Mouse (Mus musculus): ENCODE results near the gene Lepr.
A peak's percentile ranks its signal among the peaks of the same experiment; 100 is the strongest.

Gene Lepr

DNA sequence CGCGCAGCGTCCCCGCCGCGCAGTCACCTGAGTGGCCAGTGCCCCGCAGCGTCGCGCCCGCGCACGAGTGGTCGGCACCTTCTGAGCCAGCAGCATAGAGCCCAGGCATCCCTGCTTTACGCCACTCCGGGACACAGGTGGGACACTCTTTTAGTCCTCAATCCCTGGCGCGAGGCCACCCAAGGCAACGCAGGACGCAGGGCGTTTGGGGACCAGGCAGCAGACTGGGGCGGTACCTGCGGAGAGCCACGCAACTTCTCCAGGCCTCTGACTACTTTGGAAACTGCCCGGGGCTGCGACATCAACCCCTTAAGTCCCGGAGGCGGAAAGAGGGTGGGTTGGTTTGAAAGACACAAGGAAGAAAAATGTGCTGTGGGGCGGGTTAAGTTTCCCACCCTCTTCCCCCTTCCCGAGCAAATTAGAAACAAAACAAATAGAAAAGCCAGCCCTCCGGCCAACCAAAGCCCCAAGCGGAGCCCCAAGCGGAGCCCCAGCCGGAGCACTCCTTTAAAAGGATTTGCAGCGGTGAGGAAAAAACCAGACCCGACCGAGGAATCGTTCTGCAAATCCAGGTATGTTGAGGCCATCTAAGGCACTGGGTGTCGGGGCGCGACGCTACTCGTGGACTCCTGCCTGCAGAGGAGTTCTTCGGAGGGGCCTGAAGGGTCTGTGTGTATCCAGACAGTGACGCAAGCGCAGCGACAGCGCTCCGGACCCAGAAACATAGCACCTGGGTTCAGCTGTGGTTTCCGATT lies at the start of gene Lepr:
TSS of gene Lepr (plus strand) at position 38 of the 755 bp plus-strand sequence.
- DNase-seq (ENCODE audit: low spot score): peak; percentile 39

DNA sequence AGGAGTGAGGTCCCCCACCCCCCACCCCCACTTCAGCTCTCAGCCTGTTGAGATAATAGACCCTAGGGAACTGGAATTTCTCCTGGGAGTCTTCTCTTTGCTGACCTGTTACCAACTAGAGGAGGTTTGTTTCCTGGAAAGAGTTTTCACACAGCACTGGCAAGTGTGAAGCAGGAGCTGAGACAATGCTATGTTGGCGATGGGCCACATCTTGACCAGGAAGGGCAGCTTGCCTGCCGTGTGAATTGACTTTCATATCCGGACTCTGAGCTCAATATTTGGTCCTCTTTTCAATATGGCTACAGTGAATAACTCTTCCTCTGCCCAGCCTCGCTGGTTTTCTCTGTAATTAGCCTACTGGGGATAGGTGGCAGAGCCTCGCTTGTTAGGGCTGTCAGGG lies 48.0 kb upstream of the Lepr start:
- DNase-seq (ENCODE audit: low spot score): no peak

DNA sequence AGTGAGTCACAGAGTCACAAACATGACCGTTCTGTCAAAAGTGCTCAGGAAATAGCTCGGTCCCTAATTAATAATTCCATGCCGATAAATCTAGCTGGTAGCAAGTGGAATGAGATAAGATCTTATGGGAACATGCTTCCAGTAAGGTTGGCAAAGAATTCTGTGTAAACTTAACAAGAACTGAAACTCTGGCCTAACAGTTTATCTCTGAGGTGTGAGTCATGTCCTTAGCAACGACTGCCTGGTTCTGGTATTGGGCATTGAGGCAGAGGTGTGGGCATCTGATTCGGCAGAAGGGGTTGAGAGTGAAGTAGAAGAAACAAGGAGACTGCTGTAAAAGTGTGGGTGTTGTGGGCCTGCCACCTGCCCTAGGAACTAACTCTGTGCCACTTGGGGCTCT lies 47.4 kb upstream of the Lepr start:
- DNase-seq (ENCODE audit: low spot score): no peak

DNA sequence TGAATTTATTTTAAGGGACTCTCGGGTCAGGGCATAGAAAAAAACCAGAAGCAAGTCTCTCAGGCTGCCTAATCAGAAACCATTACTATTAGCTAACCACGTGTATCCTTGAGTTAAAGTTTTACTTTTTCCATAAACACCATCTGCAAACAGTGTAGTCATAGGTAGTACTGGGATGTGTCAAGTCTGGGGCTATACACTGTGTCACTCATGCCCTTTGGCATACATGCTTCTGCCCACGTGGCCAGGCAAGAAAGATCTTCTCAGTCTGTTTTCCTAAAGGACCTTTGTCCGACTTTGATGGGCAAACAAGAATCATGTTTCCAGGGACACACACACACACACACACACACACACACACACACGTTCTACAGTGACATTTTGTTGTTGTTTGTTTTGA lies 42.4 kb upstream of the Lepr start:
- DNase-seq (ENCODE audit: low spot score): no peak

DNA sequence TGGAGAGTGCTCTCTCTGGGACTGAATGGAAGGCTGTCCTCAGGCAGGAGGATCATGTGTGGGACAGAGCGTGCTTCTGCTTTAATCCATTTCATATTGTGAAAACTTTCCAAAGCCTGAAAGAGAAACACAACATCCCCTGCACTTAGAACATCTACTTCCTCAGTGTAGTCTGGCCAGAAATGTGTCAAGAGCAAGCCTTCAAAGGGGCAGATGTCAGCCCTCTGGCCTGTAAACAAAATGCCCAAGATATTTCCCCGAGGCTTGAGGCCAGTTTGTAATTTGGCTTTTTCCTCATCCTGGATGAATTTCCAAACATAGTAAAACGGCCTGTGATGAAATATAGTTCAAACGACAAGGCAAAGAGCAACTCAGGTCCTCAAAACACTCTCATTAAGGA lies 41.5 kb upstream of the Lepr start:
- no peak for DNase-seq (ENCODE audit: low spot score)

DNA sequence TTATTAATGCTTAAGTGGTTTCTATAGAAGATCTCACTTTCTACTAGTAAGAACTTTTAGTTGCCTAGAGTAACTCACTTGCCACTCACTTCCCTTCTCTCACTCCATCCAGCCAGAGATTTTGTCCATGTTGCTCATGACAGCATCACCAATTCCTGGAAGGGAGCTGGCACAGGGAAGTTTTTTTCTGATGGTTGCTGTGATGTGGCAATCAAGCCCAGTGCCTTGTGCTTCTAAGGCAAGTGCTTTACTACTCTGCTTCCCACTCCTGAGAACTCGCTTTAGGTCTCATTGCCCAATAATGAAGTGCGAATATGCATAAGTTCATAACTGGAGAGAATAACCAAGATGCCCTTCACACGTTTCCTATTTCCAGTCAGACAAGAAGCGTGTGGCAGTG lies 34.6 kb upstream of the Lepr start:
- no peak for DNase-seq (ENCODE audit: low spot score)

DNA sequence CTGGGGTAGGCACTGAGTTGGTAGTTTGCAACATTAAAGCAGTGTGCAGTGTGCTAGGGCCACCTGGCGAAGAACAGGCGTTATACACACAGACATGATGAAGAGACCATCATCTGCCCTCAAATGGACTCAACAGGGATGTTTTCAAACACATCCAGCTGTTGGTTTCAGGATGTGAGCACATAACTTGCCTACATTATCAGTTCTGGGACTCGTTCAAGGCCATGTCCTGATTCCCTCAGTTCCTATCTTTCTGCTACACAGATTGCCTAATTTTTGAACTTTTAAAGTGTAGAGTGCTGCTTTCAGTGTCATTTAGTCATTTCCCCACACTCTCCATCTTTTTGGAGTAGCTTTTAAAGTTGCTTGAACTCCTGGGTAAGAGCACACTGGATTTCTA lies 34.1 kb upstream of the Lepr start:
- no peak for DNase-seq (ENCODE audit: low spot score)

DNA sequence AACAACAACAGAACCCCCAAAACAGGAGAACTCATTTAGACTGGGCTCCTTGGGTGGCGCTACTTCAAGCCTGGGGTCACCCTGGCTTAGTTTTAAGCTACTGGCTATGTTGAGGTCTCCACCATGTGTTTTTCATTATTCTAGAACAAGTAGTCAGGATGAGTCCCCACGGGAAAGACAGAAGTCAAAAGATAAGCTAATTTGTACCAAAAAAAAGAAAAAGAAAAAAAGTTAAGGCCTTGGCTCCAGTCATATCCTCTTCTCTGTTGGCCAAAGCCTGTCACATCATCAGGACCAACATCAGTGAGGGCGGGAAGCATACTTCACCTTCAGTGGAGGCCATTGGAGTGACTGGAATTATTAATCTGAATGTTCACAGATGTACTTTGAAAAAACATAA lies 32.4 kb upstream of the Lepr start:
- no peak for DNase-seq (ENCODE audit: low spot score)

DNA sequence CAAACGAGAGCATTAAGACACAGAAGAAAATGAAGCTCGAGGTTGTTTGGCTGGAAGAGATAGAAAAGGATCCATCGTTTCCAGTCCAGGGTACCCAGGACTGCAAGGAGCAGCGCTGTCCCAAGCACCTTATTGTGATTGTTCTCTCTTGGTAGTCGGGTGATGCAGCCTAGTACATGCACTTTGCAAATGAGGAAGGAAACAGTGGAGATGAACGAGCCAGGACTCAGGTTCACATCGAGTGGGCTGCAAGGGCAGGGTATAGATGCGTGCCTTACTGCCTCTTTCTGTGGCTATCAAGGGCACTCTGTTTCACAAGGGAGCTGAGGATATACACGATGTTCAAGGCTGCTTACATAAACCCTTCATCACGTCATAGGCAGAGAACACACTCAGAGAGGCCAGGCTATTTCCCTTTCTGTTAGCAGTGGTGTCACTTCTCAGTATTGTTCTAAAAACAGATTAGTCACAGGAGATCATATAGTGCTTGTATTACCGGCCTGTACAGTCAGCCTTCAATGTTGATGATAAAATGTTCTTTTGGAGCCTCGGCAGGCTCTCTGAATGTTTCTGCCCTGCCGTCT lies 30.9 kb upstream of the Lepr start:
- no peak for DNase-seq (ENCODE audit: low spot score)

DNA sequence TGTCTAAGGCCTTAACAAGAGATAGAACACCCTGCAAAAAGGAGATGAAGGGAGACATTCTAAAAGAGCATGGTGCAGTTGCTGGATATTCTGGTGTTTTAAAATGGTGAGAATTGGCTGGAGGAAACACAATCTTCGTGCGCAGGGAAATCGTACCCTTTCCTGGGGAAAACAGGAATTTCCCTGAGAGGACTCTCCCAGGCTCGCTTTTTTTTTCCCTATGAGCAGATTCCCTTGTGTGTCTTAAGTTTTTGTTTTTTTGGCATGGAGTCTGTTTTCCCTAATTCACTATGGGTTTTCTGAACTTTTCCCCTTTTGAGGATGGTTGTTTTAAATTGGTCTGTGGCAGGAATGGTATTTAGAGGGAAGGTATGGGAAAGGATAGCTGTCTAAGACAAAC lies 28.0 kb upstream of the Lepr start:
- no peak for DNase-seq (ENCODE audit: low spot score)

DNA sequence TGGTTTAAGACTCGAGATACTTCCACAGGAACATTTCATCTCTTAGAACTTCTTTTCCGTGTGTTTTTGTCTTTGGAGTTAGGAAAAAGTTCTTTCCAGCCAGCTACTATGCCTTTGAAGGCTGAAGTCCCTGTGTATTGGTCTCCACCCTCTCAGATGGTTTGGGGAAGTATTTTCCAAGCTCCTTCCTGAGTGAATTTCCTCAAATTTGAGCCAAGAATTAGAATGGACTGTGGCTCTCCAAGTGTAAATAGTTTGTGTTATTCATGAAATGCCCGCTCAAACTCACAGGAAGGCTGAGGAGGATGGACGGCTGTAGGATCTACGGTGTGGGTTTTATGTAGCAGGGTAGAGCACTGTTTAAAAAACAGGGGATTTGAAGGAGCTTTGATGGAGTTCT lies 27.6 kb upstream of the Lepr start:
- DNase-seq (ENCODE audit: low spot score): no peak

DNA sequence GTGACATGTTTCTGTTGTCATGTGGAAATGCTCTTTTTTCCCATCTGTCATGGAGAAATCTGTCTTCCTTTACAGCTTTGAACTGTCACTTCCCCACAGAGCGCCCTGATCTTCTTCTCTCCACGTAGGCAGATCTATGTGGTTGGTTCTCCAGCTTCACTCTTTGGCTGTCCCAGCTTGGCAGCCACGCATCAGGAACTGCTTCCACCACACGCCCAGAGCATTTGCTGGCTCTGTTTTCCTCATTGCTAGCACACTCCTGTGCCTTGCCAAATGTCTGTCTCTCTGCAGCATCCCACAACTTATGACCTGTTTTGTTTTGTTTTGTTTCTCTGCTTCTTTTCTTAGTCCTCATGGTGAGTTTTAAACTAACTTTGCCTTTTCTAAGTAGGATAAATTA lies 24.3 kb upstream of the Lepr start:
- DNase-seq (ENCODE audit: low spot score): no peak

DNA sequence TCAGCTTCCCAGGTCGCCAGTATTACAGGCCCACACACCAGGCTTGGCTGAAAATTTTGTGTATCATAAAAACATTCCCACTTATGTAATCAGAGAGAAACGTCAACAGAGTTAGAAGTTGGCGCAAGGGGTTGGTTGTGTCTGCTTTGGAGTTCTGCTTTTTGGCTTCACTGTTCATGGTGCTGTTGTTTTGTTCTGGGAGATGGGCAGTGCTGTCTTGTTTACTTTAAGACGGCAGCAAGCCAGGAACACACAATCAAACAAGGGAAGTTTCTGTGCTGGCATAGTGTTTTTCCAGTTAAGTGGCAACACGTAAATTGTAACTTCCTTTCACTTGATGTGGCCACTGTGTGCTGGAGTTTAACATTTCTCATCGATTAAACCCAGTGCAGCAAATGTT lies 22.7 kb upstream of the Lepr start:
- no peak for DNase-seq (ENCODE audit: low spot score)

DNA sequence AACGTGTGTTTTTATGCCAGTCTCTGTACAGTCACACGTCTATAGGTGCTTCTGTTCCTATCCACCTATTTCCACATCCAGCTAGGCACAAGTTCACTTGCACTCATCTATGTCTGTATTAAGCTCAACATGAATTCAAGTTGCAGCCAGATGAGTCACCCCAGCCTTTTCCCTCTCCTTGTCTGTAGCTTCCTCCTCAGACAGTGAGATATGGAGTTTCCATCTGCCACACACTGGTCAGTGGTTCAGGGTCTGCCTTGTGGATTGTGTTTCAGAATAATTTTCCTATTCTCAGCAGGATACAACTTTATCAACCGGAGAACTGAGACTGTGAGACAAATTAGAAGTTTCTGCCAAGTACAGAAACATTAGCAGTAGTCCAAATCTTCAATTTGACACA lies 20.0 kb upstream of the Lepr start:
- no peak for DNase-seq (ENCODE audit: low spot score)

DNA sequence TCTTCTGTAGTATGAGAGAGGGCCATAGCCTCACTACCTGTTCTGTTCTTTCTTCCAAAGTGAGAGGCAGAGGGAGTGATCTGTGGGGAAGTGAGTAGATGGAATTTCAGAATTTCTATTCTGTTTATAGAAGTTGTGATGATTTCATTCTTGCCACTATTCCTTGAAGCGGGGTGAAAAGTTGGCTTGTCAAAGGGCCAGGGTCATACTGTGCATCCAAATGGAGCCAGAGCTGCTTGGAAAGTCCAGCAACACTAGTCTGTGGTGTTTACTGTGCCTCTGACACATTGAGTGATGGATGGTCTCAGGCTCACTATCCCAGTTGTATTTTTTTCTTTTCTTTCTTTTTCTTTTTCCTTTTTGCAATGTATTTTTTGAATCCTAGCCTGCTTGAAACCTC lies 17.8 kb upstream of the Lepr start:
- no peak for DNase-seq (ENCODE audit: low spot score)

DNA sequence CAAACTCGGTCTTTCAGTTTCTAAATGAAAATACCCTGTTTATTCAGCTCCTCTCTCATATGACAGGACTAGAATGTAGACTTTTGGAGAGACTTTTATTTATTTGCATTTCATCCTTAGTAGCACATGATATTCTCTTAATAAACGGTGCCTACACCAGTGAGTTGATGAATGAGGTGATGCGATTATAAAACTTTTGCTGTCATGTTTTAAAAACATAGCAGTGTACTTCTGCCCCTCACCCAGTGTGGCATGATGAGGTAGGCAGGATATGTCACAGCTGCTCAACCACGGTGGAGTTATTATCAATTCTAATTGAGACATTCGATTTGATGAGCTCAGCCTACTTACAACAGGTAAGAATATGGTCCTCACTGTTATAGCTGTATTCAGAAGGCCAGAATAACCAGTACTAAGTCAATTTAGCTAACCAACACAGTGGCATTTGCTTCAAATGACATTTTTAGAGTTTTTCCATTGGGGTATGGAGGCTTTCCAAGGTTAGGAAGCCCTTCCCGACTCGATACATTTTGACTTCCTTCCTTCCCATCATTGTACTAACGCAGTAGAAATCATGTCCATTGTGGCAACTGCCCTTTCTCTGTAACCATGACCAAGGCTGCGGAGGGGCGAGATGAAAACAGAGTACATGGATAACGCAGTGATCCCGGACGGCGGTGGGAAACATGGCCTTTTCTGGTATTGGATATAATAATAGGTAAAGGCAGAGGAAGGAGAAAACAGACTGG lies 16.1 kb upstream of the Lepr start:
- DNase-seq (ENCODE audit: low spot score): no peak

DNA sequence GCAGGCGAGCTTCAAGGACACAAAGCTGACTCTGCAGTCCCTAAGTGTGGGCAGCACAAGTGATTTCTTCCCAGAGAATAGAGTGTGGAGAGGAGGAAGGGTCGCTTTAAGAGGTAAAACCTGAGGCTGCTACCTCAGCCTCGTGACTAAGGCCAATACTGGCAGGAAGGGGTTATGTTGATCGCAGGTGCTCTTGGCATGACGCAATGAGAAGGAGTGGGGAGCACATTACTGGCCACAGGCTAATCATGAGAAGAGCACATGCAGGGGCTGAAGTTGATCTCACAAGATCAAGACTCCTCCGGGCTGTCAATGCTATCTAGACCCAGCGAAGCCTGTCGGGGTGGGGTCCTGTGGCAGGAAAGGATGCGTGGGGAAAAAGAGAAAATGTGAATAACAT lies 11.9 kb upstream of the Lepr start:
- no peak for DNase-seq (ENCODE audit: low spot score)

DNA sequence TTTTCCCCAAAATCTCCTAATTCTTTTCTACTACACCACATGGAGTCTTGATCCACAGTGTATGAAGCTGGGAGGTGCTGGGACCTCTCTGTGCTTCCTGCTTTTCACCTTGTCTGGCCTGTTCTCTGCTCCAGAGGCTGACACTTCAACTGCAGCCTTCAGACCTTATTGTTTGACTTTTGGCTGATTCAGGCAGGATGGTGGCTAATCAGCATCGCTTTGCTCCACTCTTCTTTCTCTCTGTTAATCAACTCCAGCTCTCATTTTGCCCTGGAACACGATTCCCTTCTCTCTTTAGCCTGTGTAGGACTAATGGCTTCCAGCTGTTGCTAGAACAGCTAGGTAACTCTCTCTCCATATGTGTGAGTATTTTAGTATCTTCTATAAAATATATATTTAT lies 10.0 kb upstream of the Lepr start:
- no peak for DNase-seq (ENCODE audit: low spot score)

DNA sequence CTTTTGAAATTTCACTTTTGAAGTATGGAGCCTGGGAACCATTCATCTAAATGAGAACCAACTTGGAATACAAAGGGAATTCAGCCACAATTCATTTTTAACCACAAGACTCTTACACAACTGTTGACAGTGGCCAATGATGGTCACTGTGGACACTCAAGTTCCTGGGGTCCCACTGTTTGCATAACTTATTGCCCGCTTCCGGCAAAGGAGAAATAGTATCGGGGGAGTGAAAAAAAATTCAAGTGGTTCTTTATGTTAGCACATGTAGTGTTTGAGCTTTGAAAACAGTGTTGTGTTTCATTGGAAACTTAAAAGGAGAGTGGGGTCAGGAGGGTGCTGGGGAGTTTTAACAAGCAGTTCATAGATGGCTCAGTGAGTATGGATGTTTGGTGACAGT lies 9.3 kb upstream of the Lepr start:
- no peak for DNase-seq (ENCODE audit: low spot score)

DNA sequence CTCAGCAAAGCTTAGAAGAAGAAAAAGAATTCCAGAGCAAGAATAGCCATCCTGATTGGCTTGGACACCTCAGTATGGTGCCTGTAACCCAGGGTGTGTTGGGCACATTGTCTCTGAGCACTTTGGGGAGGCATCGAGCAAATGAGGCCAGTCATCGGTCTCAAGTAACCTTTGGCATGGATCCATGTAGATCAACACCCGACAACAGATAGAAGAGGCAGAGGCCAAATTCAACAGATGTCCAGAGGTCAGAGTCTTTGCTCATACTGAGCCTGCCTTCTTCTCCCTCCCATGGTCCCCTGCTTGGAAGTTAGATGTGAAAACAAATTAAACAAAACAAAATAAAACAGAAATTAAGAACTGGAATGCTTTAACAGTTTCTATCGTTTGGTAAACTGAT lies 6.8 kb upstream of the Lepr start:
- no peak for DNase-seq (ENCODE audit: low spot score)

DNA sequence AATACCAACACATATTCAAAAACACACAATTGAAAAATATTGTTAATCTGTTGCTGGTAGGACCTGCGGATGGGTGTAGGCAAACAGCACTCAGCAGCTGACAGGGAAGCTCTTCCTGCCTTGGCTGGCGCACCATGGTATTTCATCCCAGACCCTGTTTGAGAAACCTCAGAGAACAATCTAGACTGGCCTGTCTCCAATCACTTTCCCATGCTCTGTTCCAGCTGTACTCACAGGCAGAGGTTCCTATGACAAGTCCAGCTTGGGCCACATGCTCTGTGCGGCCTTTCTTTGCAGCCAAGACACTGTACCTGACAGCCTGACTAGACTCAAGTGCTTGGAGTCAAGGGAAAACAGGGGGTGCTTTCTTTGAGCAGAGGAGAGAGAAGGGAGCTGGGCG lies 6.1 kb upstream of the Lepr start:
- no peak for DNase-seq (ENCODE audit: low spot score)

DNA sequence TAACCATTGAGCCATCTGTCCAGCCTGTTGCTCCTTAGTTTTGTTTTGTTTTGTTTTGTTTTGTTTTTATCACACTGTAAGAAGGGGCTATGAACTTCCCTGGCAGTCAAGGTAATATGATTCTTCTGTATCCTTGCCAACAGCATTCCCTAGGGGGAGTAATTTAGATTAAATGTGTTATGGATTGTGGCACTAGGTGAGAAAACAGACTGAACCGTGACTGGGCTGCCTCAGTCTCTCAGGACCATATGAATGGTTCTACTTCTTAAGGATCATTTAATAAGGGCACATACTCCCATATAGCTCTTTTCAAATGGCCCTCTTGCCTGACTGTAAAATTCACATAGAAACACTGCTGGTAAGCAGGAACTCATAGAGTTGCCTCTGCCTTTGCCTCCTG lies 4.6 kb upstream of the Lepr start:
- DNase-seq (ENCODE audit: low spot score): no peak

DNA sequence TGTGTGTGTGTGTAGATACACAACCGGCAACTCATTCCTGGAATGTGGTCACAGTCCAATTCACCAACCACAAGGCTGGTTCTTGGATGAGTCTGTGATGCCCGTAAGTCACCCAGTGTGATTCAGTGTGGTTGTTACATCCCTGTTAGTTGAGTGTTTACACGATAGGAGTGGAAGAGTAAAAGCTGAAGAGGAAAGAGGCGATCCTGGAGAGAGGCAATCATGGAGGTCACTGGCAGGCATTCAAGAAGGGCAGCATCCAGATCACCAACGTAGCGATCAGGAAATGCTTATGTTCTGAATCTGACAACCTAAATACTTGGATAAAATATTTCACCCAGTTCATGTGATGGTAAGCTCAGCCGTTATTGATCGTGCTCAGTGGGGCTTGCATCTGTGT lies 1.9 kb upstream of the Lepr start:
- DNase-seq (ENCODE audit: low spot score): peak; percentile 13

DNA sequence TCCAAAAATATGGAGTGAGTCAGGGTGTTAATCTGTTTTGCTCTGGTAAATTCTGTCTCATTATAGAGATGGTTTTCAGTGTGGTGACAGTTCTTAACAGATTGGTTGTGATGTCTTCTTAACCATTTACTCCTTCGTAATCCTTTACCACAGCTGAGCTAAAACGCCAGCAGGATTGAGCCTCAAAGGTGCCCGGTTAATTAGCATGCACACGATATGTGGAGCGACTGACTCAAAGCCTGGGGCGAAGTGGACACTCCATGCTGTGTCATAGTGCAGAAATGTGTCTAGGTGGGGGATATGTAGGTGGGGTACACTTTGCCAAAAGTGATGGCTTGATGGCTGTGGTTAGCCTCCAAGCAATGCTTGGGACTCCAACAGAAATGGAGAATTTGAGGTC lies 1.4 kb upstream of the Lepr start:
- no peak for DNase-seq (ENCODE audit: low spot score)

Data from retina, embryonic 14.5 days (tissue).